Mouse (Mus musculus) gonadal fat pad, adult 2 months (tissue): ENCODE data around the gene Zbed5. TPM values are rescaled to one million over a fixed set of nuclear protein-coding genes. Genes with fewer than 3 reads are reported as not detected.
"Not testable (repeated sequence)": the region's sequence is repeated elsewhere in the genome, so short reads cannot be mapped to it uniquely, and the experiment has no call there.

Source experiments
- DNase-seq: peaks from one replicate; pipeline ENCODE4 v3.0.0-alpha.2; 2012; ENCODE audit warnings: low read depth
- polyA plus RNA-seq: library from polyadenylated mRNA; depleted of rRNA; stranded (reverse); fragments of >200 nt; gene quantifications from 2 replicates; pipeline ENCODE4 v1.2.3, GENCODE M21; 2012

Zbed5 gene
- polyA plus RNA-seq, 1 experiment = 3.5 TPM

GRCm38 (mm10) chr5:129908242-129908965, 12.9 kb downstream of the Zbed5 start, which contains the start of gene Nupr1l:
Nupr1l (plus strand) TSS chr5:129908540.
- no peak for DNase-seq

GRCm38 (mm10) chr5:129909147-129909546, 13.6 kb downstream of the Zbed5 start:
- DNase-seq = no peak

- no peak for DNase-seq
These were observed 14.1 kb downstream of the Zbed5 start for GRCm38 (mm10) chr5:129909591-129909990.

- no peak for DNase-seq
These were observed 18.5 kb downstream of the Zbed5 start for GRCm38 (mm10) chr5:129914024-129914423.

- not testable (repeated sequence) for DNase-seq
These were observed 20.0 kb downstream of the Zbed5 start for GRCm38 (mm10) chr5:129915491-129915890.

- DNase-seq = no peak
These were observed 22.6 kb downstream of the Zbed5 start for GRCm38 (mm10) chr5:129918065-129918651.

GRCm38 (mm10) chr5:129918752-129919151, 23.2 kb downstream of the Zbed5 start:
- no peak for DNase-seq

- DNase-seq = peak; percentile 70
These were observed 23.8 kb downstream of the Zbed5 start for GRCm38 (mm10) chr5:129919320-129919719.

GRCm38 (mm10) chr5:129921972-129922371, 26.4 kb downstream of the Zbed5 start:
- DNase-seq = no peak

- DNase-seq = no peak
These were observed 29.4 kb downstream of the Zbed5 start for GRCm38 (mm10) chr5:129924820-129925452.

GRCm38 (mm10) chr5:129925933-129926332, 30.4 kb downstream of the Zbed5 start:
- DNase-seq = no peak

- peak; percentile 96 for DNase-seq
These were observed 34.7 kb downstream of the Zbed5 start for GRCm38 (mm10) chr5:129929924-129930855.

- DNase-seq = peak; percentile 68
These were observed 41.4 kb downstream of the Zbed5 start for GRCm38 (mm10) chr5:129936941-129937340.

GRCm38 (mm10) chr5:129940281-129940680, 44.8 kb downstream of the Zbed5 start:
- no peak for DNase-seq

- DNase-seq = no peak
These were observed 45.4 kb downstream of the Zbed5 start for GRCm38 (mm10) chr5:129940736-129941494.

GRCm38 (mm10) chr5:129941495-129942045, 46.0 kb downstream of the Zbed5 start, which contains the start of gene Vkorc1l1:
Vkorc1l1 (plus strand) TSS chr5:129941970.
- DNase-seq = peak; percentile 77

- DNase-seq = not testable (repeated sequence)
These were observed 46.8 kb downstream of the Zbed5 start for GRCm38 (mm10) chr5:129942073-129942939.

- DNase-seq = no peak
These were observed 47.9 kb downstream of the Zbed5 start for GRCm38 (mm10) chr5:129943402-129943801.

GRCm38 (mm10) chr5:129947528-129948033, 52.1 kb downstream of the Zbed5 start:
- no peak for DNase-seq
